ENCODE assay signal across 17 mouse cellular contexts in the genomic region with DNA sequence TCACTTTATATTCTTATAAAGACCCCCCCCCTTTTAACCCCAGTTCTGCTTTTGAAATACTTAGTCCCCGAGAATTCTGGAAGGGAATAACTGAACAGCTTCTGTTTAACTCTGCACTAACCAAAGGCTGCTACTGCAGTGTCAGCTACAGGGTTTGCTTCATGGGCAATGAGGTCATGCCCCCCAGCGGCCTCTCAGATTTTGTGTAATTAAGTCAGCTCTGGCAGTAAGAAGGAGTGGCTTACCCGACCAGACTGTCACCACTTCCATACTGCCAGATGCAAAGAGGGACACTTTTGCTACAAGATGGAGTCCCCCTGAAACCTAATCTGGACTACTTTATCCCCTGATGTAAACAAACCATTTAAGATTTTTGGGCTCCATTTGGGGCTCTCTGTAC.
DNase-seq lines count a peak whose midpoint lies in the region; ATAC-seq and TF ChIP-seq lines count a peak whose summit lies in the region.
"Had no signal": no experiment of that assay in that cellular context is flagged by ENCODE, and none has a peak within 500 bp of the region (broad histone marks: within the 10 kb centered on the region; RNA-seq: fewer than 3 reads in every experiment).

No protein-coding gene starts in this region.

- no peak for ATAC-seq in lung, embryonic 15.5 days (ENCODE audit: borderline replicate concordance, extremely low read depth, low FRiP score, low TSS enrichment)
- no peak for ATAC-seq in intestine, embryonic 16.5 days
- ATAC-seq in midbrain, postnatal 0 days (ENCODE audit: low FRiP score), result no peak
- ATAC-seq: forebrain, postnatal 0 days had no signal

- no peaks in the 10 kb centered on the region for H3K9me3 ChIP-seq in heart, embryonic 10.5 days
- no peaks in the 10 kb centered on the region for H3K9me3 ChIP-seq in lung, embryonic 15.5 days
- no peaks in the 10 kb centered on the region for H3K9me3 ChIP-seq in intestine, embryonic 16.5 days (ENCODE audit: control insufficient read depth, low read length)
- no peaks in the 10 kb centered on the region for H3K9me3 ChIP-seq in midbrain, postnatal 0 days (ENCODE audit: low read length)
- H3K9me3 ChIP-seq: G1E; midbrain, embryonic 10.5 days had no signal

- TF ChIP-seq CTCF in midbrain, postnatal 0 days (IDR thresholded peaks at IDR 0.05), result no peak

- H3K4me3 ChIP-seq in heart, embryonic 10.5 days, result no peak overlapping the region
- H3K4me3 ChIP-seq in lung, embryonic 15.5 days, result no peak overlapping the region
- no peak overlapping the region for H3K4me3 ChIP-seq in intestine, embryonic 16.5 days (ENCODE audit: low read length)
- H3K4me3 ChIP-seq in midbrain, postnatal 0 days (ENCODE audit: low read depth, low read length), result no peak overlapping the region
- H3K4me3 ChIP-seq: midbrain, embryonic 10.5 days had no signal

- H3K4me2 ChIP-seq in lung, embryonic 15.5 days, result no peak overlapping the region
- H3K4me2 ChIP-seq in intestine, embryonic 16.5 days (ENCODE audit: low read depth, low read length), result no peak overlapping the region
- H3K4me2 ChIP-seq in midbrain, postnatal 0 days (ENCODE audit: low read depth, low read length, poor library complexity, severe bottlenecking), result no peak overlapping the region
- H3K4me2 ChIP-seq: heart, embryonic 11.5 days; liver, embryonic 11.5 days had no signal

- 50% methylated on average over 3 of the region's 3 CpGs for WGBS in heart, embryonic 10.5 days
- 32% methylated on average over 3 of the region's 3 CpGs for WGBS in lung, embryonic 15.5 days
- WGBS in intestine, embryonic 16.5 days, result 37% methylated on average over 3 of the region's 3 CpGs
- 47% methylated on average over 3 of the region's 3 CpGs for WGBS in midbrain, postnatal 0 days

- intact Hi-C loops in heart, postnatal 10 days (cut with DNase I), result no loop called here

- no peaks in the 10 kb centered on the region for H3K27me3 ChIP-seq in heart, embryonic 10.5 days (ENCODE audit: insufficient read depth, poor library complexity, severe bottlenecking)
- no peaks in the 10 kb centered on the region for H3K27me3 ChIP-seq in lung, embryonic 15.5 days
- no peaks in the 10 kb centered on the region for H3K27me3 ChIP-seq in intestine, embryonic 16.5 days (replicated peaks; ENCODE audit: control insufficient read depth, insufficient read depth, low read length)
- no peaks in the 10 kb centered on the region for H3K27me3 ChIP-seq in midbrain, postnatal 0 days (ENCODE audit: insufficient read depth, low read length)

- peaks cover 48% of the 10 kb centered on the region for H3K4me1 ChIP-seq in heart, embryonic 10.5 days
- peaks cover 56% of the 10 kb centered on the region for H3K4me1 ChIP-seq in lung, embryonic 15.5 days
- peaks cover 38% of the 10 kb centered on the region for H3K4me1 ChIP-seq in intestine, embryonic 16.5 days (ENCODE audit: control insufficient read depth, insufficient read depth, low read length)
- H3K4me1 ChIP-seq in midbrain, postnatal 0 days (ENCODE audit: insufficient read depth, low read length), result no peaks in the 10 kb centered on the region

- peaks cover 51% of the 10 kb centered on the region; the same call in 1 of the 2 replicates for H3K36me3 ChIP-seq in heart, embryonic 10.5 days
- H3K36me3 ChIP-seq in lung, embryonic 15.5 days, result peaks cover 3% of the 10 kb centered on the region; the same call in 1 of the 2 replicates
- peaks cover 6% of the 10 kb centered on the region for H3K36me3 ChIP-seq in intestine, embryonic 16.5 days (ENCODE audit: control insufficient read depth, insufficient read depth, low read length)
- peaks cover 34% of the 10 kb centered on the region; the same call in 1 of the 2 replicates for H3K36me3 ChIP-seq in midbrain, postnatal 0 days (ENCODE audit: insufficient read depth, low read length)

- H3K9ac ChIP-seq in lung, embryonic 15.5 days, result no peak overlapping the region
- H3K9ac ChIP-seq in intestine, embryonic 16.5 days (ENCODE audit: low read depth, low read length), result 0 out of 2 replicates have a peak overlapping the region, but pooled peaks have one; percentile 1
- no peak overlapping the region for H3K9ac ChIP-seq in midbrain, postnatal 0 days (replicated peaks; ENCODE audit: low read length, poor library complexity, severe bottlenecking)
- H3K9ac ChIP-seq: forebrain, postnatal 0 days had no signal

- H3K27ac ChIP-seq in heart, embryonic 10.5 days, result 0 out of 2 replicates have a peak overlapping the region, but pooled peaks have one; percentile 3
- peak overlapping the region; percentile 95 for H3K27ac ChIP-seq in lung, embryonic 15.5 days
- peak overlapping the region; percentile 17 for H3K27ac ChIP-seq in intestine, embryonic 16.5 days (ENCODE audit: low read length)
- H3K27ac ChIP-seq in midbrain, postnatal 0 days (ENCODE audit: low read depth, low read length), result no peak overlapping the region

- DNase-seq in heart, embryonic 10.5 days (ENCODE audit: low spot score), result peak; percentile 71
- DNase-seq in heart, postnatal 10 days, result no peak
- DNase-seq in lung, postnatal 25 days (ENCODE audit: low spot score), result no peak
- DNase-seq in midbrain, postnatal 0 days (ENCODE audit: low spot score), result no peak
- DNase-seq in layer of hippocampus, postnatal 14 days (ENCODE audit: low spot score in 2 of 2), result no peak
- DNase-seq: adrenal gland, adult 2 months; cerebellum, adult 18-20 months; forebrain, postnatal 0 days; heart, postnatal 4 days; lung, postnatal 14 days; thymus, postnatal 25 days had no signal
